Mouse (Mus musculus) lung, postnatal 0 days (tissue): ENCODE results near the gene Nectin2. TPM values are rescaled to one million over a fixed set of nuclear protein-coding genes. Genes with fewer than 3 reads are reported as not detected.
A peak's percentile ranks its signal among the peaks of the same experiment; 100 is the strongest.

ENCODE experiments used
- ATAC-seq: fragments of 200-750 bp; cut with Nextera tagmentation; 2 replicates; pipeline ENCODE4 v1.8.0; 2017; ENCODE audit warnings: moderate library complexity
- DNase-seq: peaks from one replicate; pipeline ENCODE4 v3.0.0-alpha.2; 2016; ENCODE audit warnings: low spot score
- H3K27ac ChIP-seq: fragments of 300-500 bp; sonication (generic); 2 replicates; pipeline ENCODE4 v1.5.1; 2014; ENCODE audit warnings: antibody characterized with exemption, mild to moderate bottlenecking, low read length, mixed read lengths
- H3K27me3 ChIP-seq: fragments of 300-500 bp; sonication (generic); replicated peaks from 2 replicates; pipeline ENCODE4 v1.6.1; 2014; ENCODE audit warnings: low read length, mixed read lengths; ENCODE audit not compliant: insufficient read depth
- H3K36me3 ChIP-seq: fragments of 300-500 bp; sonication (generic); 2 replicates; pipeline ENCODE4 v1.6.1; 2014; ENCODE audit warnings: low read length, mixed read lengths; ENCODE audit not compliant: insufficient read depth
- H3K4me1 ChIP-seq: fragments of 300-500 bp; sonication (generic); 2 replicates; pipeline ENCODE4 v1.6.1; 2014; ENCODE audit warnings: antibody characterized with exemption, low read depth, low read length, mixed read lengths; ENCODE audit not compliant: insufficient read depth
- H3K4me2 ChIP-seq: fragments of 300-500 bp; sonication (generic); replicated peaks from 2 replicates; pipeline ENCODE4 v1.6.1; 2014; ENCODE audit warnings: low read depth, mild to moderate bottlenecking, low read length, moderate library complexity, mixed read lengths
- H3K4me3 ChIP-seq: fragments of 300-500 bp; sonication (generic); 2 replicates; pipeline ENCODE4 v1.5.1; 2014; ENCODE audit warnings: low read depth, low read length
- H3K9ac ChIP-seq: fragments of 300-500 bp; sonication (generic); replicated peaks from 2 replicates; pipeline ENCODE4 v1.6.1; 2014; ENCODE audit warnings: low read depth, mild to moderate bottlenecking
- H3K9me3 ChIP-seq: fragments of 300-500 bp; sonication (generic); 2 replicates; pipeline ENCODE4 v1.6.1; 2016; ENCODE audit warnings: low read length, mixed read lengths
- CTCF ChIP-seq: IDR thresholded peaks from 2 replicates; pipeline ENCODE4 v1.5.1; 2016; ENCODE audit warnings: antibody characterized with exemption, mild to moderate bottlenecking
- EP300 ChIP-seq: IDR thresholded peaks from 2 replicates; pipeline ENCODE4 v1.6.1; 2016; ENCODE audit warnings: antibody characterized with exemption, mild to moderate bottlenecking, control low read depth
- WGBS: fragments of 180-500 bp; shearing (Covaris S2); extraction: QIAGEN DNeasy Blood & Tissue Kit; methylation state at CpG from one replicate; pipeline ENCODE4 v1.1.7; 2014; 5-methylcytosine and 5-hydroxymethylcytosine counted together
- polyA plus RNA-seq: library from polyadenylated mRNA; unstranded; fragments of >200 nt; fragmentation: Nextera tagmentation; extraction: Ambion mirVana; gene quantifications from 2 replicates; pipeline ENCODE4 v1.2.1, GENCODE M21; 2015

Nectin2 gene
- polyA plus RNA-seq, 1 experiment from 2014 or later = 113 TPM

DNA sequence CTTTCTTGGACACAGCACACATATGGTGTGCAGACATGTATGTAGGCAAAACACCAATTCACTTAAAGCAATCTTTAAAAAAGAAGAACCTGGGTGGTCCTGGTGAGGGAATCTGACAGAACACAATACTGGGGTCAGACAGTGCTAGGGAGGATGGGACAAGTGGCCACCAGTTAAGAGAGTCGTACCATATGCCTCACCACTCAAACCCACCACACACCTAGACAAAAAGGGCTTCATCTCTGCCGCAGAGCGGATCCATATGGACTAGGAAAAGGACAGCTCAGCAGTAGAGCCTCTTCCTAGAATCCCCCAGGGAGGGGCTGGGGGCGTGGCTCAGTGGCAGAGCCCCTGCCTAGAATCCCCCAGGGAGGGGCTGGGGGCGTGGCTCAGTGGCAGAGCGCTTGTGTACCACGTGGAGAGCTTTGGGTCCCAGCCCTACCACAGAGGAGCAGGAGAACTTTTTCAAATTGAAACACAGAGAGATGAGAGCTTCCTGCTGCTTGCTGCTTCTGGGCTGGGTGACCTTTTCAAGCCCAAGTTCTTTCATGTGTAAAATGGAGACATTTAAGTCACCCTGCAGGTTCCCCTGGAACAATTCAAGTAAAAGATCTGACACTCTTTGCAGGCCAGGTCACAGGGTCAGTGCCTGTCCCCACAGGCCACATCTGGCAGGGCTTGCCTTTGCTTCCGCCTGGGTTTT is 8.8 kb downstream of the Nectin2 start:
- 0 out of 2 replicates have a peak overlapping the region, but pooled peaks have one; percentile 39 for H3K27ac ChIP-seq
- no peaks in the 10 kb centered on the region for H3K9me3 ChIP-seq
- peaks cover 8% of the 10 kb centered on the region; the same call in 1 of the 2 replicates for H3K36me3 ChIP-seq
- 19% methylated on average over 8 of the region's 8 CpGs for WGBS
- TF ChIP-seq EP300 (no peak), CTCF (no peak)
- no peak overlapping the region for H3K9ac ChIP-seq
- H3K4me1 ChIP-seq = peaks cover 19% of the 10 kb centered on the region; the same call in 1 of the 2 replicates
- no peaks in the 10 kb centered on the region for H3K27me3 ChIP-seq
- H3K4me3 ChIP-seq = no peak overlapping the region
- peak; percentile 45 for ATAC-seq
- no peak for DNase-seq
- H3K4me2 ChIP-seq = no peak overlapping the region

DNA sequence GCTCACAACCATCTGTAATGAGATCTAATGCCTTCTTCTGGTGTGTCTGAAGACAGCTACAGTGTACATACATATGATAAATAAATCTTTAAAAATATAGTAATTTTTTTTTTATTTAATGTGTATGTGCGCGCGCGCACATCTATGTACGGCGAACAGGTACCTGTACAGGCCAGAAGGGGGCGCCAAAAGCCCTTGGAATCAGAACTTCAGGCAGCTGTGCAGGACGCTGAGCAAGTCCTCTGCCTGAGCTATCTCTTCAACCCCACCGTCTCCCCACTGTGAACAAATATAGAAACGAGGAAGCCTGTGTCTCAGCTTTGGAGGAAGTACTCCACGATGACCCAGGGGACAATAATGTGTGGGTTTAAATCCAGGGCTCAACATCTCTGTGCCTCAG is 10.0 kb downstream of the Nectin2 start:
- WGBS = 80% methylated on average over 11 of the region's 11 CpGs
- DNase-seq = no peak
- H3K9me3 ChIP-seq = no peaks in the 10 kb centered on the region
- H3K4me3 ChIP-seq = no peak overlapping the region
- no peak overlapping the region for H3K4me2 ChIP-seq
- H3K27me3 ChIP-seq = no peaks in the 10 kb centered on the region
- TF ChIP-seq CTCF = peak; percentile 48
- no peak for TF ChIP-seq EP300
- H3K36me3 ChIP-seq = peaks cover 8% of the 10 kb centered on the region; the same call in 1 of the 2 replicates
- H3K4me1 ChIP-seq = peaks cover 16% of the 10 kb centered on the region; the same call in 1 of the 2 replicates
- no peak overlapping the region for H3K9ac ChIP-seq
- no peak overlapping the region for H3K27ac ChIP-seq
- ATAC-seq = 0 out of 2 replicates have a peak, but pooled peaks have one; percentile 8

DNA sequence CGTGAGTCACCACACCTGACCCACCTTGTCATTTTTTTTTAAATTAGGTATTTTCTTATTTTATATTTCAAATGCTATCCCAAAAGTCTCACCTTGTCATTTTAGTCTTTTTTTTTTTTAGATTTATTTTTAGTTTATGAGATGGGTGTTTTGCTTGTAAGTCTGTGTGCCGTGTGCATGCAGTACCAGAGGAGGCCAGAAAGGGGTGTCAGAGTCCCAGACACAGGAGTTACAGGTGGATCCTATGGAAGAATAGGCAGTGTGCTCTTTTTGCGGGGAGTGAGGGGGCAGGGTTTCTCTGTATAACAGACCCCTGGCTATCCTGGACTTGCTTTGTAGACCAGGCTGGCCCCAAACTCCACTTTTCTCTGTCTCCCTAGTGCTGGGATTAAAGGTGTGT is 11.5 kb downstream of the Nectin2 start:
- peaks cover 12% of the 10 kb centered on the region; the same call in 1 of the 2 replicates for H3K36me3 ChIP-seq
- H3K4me3 ChIP-seq = no peak overlapping the region
- H3K9ac ChIP-seq = no peak overlapping the region
- H3K4me2 ChIP-seq = no peak overlapping the region
- no peak overlapping the region for H3K27ac ChIP-seq
- no peak for ATAC-seq
- TF ChIP-seq CTCF (peak; percentile 62), EP300 (no peak)
- H3K27me3 ChIP-seq = no peaks in the 10 kb centered on the region
- H3K4me1 ChIP-seq = peaks cover 11% of the 10 kb centered on the region; the same call in 1 of the 2 replicates
- DNase-seq = no peak
- 81% methylated on average over 3 of the region's 3 CpGs for WGBS
- no peaks in the 10 kb centered on the region for H3K9me3 ChIP-seq

DNA sequence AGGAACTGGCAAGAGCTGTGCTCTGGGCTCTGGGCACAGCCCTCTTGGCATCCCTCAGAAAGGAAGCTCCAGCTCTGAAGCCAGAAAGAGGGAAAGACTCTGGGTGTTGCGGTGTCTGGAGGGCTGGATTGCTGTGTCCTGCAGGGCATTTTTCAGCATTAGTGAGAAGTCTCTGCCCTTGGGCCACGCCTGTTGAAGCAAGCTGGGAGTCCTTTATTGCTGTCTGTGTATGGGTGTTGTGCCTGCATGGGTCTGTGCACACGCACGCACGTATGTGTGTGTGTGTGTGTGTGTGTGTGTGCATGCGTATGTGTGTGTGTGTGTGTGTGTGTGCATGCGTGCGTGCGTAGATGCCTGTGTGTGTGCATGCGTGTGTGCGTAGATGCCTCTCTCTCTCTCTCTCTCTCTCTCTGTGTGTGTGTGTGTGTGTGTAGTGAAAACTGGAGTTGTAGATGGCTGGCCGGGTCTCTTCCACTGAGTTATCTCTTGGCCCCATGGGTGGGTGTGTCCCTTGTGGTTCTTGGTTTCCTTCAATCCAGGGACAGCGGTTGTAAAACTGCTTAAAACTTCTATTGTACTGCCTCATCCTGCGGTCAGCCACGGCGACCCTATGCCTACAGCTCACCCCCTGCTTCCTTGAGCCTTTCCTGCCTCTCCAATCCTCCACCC is 13.8 kb downstream of the Nectin2 start:
- Histone ChIP-seq H3K9me3 (no peaks in the 10 kb centered on the region), H3K36me3 (peaks cover 31% of the 10 kb centered on the region; the same call in 1 of the 2 replicates)
- no peak for TF ChIP-seq EP300

DNA sequence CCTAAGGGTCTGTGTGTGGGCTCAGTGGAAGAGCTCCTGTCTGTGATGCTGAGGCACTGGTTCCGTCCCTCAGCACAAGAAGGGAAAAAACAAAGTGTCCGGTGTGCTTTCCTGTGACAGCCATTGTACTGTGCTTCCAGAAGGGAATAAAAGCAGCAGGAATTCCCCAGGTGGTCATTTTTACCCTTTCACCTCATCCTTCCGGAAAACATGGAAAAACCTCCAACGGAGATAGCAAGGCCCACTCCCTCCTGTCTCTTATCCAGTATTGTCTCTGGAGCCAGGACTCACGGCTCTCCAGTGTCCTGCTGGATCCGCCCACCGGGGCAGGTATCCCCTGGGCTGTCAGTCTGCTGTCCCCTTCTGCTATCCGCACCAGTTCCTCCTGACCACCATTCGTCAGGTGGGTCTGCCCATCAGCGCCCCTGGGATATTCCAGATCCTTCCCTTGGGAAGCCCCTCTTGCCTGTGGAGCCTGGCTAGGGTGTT is 16.1 kb downstream of the Nectin2 start:
- Histone ChIP-seq H3K27ac (no peak overlapping the region), H3K36me3 (peaks cover 37% of the 10 kb centered on the region; the same call in 1 of the 2 replicates), H3K9me3 (no peaks in the 10 kb centered on the region), H3K4me3 (no peak overlapping the region), H3K4me1 (no peaks in the 10 kb centered on the region), H3K4me2 (no peak overlapping the region), H3K9ac (no peak overlapping the region), H3K27me3 (no peaks in the 10 kb centered on the region)
- DNase-seq = no peak
- 82% methylated on average over 10 of the region's 10 CpGs for WGBS
- no peak for ATAC-seq
- TF ChIP-seq EP300 = no peak
- TF ChIP-seq CTCF = no peak

More for the DNA sequence above, 13.8 kb downstream of the Nectin2 start:
- no peak for DNase-seq
- H3K4me1 ChIP-seq = peaks cover 4% of the 10 kb centered on the region; the same call in 1 of the 2 replicates
- 86% methylated on average over 15 of the region's 16 CpGs for WGBS
- H3K4me2 ChIP-seq = no peak overlapping the region
- no peaks in the 10 kb centered on the region for H3K27me3 ChIP-seq
- H3K27ac ChIP-seq = no peak overlapping the region
- no peak overlapping the region for H3K4me3 ChIP-seq
- ATAC-seq = no peak
- H3K9ac ChIP-seq = no peak overlapping the region

DNA sequence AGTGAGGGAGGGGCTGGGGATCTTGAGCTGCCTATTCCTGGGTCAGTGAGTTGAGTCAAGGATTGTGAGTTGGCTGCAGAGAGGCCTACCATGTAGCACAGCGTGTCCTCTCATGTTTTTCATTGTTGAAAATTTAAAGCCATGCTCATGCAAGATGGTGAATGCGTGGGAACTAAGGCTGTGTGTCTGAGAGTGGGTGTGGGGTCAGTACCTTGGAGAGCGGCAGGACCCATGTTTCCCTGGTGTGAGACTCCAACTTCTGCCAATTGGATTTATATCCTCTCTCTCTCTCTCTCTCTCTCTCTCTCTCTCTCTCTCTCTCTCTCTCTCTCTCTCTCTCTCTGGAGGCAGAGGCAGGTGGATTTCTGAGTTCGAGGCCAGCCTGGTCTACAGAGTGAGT is 23.7 kb downstream of the Nectin2 start:
- Histone ChIP-seq H3K4me2 (no peak overlapping the region), H3K9me3 (no peaks in the 10 kb centered on the region), H3K4me3 (no peak overlapping the region), H3K36me3 (peaks cover 27% of the 10 kb centered on the region; the same call in 1 of the 2 replicates), H3K27ac (no peak overlapping the region), H3K27me3 (no peaks in the 10 kb centered on the region), H3K9ac (no peak overlapping the region), H3K4me1 (no peaks in the 10 kb centered on the region)
- DNase-seq (no peak), ATAC-seq (no peak)
- TF ChIP-seq CTCF = no peak
- no peak for TF ChIP-seq EP300
- 87% methylated on average over 4 of the region's 4 CpGs for WGBS
